Mouse (Mus musculus): Measurements from ENCODE around the gene H2-Q10. TPM values are rescaled to one million over a fixed set of nuclear protein-coding genes. Genes with fewer than 3 reads are reported as not detected.
"Not testable (repeated sequence)": the region's sequence is repeated elsewhere in the genome, so short reads cannot be mapped to it uniquely, and the experiment has no call there.

Gene H2-Q10
- polyA plus RNA-seq, 1 experiment from 2014 or later: 0.64 TPM

DNA sequence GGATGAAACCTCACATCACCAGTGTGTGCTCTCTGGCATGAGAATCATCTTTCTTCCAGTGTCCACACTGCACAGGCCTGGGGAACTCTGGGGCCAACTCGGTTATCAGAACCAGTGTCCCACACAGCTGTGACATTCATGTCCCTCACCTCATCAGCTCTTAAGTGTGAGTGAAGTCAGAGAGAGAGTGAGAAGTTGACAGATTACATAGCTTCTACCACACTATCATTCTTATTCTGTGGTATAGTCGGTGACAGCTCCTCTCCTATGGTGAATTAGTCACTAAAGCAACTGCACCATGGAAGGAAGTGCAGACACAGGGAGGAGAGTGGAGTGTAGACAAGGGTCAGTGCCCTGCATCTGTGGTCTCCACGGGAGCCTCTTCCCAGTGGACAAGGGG, 953 bp upstream of the H2-Q10 start:
- not testable (repeated sequence) for H3K9me3 ChIP-seq; H3K4me2 ChIP-seq; H3K27ac ChIP-seq; H3K36me3 ChIP-seq; H3K9ac ChIP-seq; H3K4me3 ChIP-seq; ATAC-seq (ENCODE audit: borderline replicate concordance, extremely low read depth, low FRiP score, low TSS enrichment)
- WGBS: 32% methylated on average over 3 of the region's 3 CpGs
- Histone ChIP-seq H3K4me1 (peaks cover 13% of the 10 kb centered on the region; the same call in 1 of the 2 replicates), H3K27me3 (peaks cover 33% of the 10 kb centered on the region)

DNA sequence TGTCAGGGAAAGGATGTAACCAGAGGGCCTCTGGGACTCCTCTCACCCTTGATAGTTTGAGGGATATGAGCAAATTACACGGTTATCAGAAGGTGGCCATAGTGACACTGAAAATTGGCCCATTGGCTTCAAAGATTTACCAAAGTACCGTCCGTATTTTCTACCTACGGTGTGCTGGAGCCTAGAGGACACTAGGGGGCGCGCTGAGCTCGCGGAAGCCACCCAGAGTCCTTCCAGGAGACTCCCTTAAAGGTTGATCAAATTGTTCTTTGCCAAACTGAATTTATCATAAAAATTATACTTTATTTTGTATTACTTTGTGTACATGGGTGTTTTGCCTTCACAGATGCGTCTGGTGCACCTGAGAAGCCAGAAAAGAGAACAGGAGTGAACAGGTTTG, 14.2 kb downstream of the H2-Q10 start:
- Histone ChIP-seq H3K4me3 (no peak overlapping the region), H3K9ac (no peak overlapping the region), H3K27ac (no peak overlapping the region), H3K36me3 (no peaks in the 10 kb centered on the region), H3K4me2 (no peak overlapping the region), H3K9me3 (no peaks in the 10 kb centered on the region), H3K27me3 (no peaks in the 10 kb centered on the region), H3K4me1 (0 out of 2 replicates have a peak, but pooled peaks cover 2% of the 10 kb centered on the region)
- ATAC-seq (ENCODE audit: borderline replicate concordance, extremely low read depth, low FRiP score, low TSS enrichment): no peak
- WGBS: under 1% methylated on average over 9 of the region's 9 CpGs

DNA sequence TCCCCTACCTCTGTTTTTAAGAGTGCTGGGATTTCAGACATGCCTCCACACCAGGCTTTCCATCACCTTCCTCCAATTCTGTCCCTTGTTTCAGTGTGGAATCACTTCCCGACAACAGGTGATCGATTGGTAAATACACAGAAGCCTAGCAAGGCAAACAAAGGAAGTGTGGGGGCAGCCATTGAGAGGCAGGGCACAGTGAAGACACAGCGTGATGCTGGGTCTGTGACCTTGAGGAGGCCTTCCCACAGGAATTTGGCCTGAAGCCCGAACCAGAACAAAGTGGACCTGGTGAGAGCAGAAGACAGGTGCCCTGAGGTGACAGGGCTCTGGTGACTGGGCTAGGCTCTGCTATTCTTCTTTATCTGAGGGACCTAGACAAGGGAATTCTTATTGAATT, 15.8 kb downstream of the H2-Q10 start:
- H3K27ac ChIP-seq: no peak overlapping the region

GRCm38 (mm10) chr17:35486726-35487125, 16.8 kb downstream of the H2-Q10 start:
- Histone ChIP-seq H3K4me1 (0 out of 2 replicates have a peak, but pooled peaks cover 2% of the 10 kb centered on the region), H3K9ac (no peak overlapping the region), H3K4me2 (no peak overlapping the region), H3K4me3 (no peak overlapping the region), H3K27ac (no peak overlapping the region), H3K36me3 (no peaks in the 10 kb centered on the region), H3K27me3 (no peaks in the 10 kb centered on the region), H3K9me3 (no peaks in the 10 kb centered on the region)
- no peak for ATAC-seq (ENCODE audit: borderline replicate concordance, extremely low read depth, low FRiP score, low TSS enrichment)
- WGBS: 36% methylated on average over 10 of the region's 10 CpGs

More for the DNA sequence above, 15.8 kb downstream of the H2-Q10 start:
- no peaks in the 10 kb centered on the region for H3K27me3 ChIP-seq
- 0 out of 2 replicates have a peak, but pooled peaks cover 2% of the 10 kb centered on the region for H3K4me1 ChIP-seq
- no peak overlapping the region for H3K9ac ChIP-seq
- 13% methylated on average over 4 of the region's 4 CpGs for WGBS
- H3K4me3 ChIP-seq: no peak overlapping the region
- no peak overlapping the region for H3K4me2 ChIP-seq
- H3K36me3 ChIP-seq: no peaks in the 10 kb centered on the region
- H3K9me3 ChIP-seq: no peaks in the 10 kb centered on the region
- ATAC-seq (ENCODE audit: borderline replicate concordance, extremely low read depth, low FRiP score, low TSS enrichment): no peak

DNA sequence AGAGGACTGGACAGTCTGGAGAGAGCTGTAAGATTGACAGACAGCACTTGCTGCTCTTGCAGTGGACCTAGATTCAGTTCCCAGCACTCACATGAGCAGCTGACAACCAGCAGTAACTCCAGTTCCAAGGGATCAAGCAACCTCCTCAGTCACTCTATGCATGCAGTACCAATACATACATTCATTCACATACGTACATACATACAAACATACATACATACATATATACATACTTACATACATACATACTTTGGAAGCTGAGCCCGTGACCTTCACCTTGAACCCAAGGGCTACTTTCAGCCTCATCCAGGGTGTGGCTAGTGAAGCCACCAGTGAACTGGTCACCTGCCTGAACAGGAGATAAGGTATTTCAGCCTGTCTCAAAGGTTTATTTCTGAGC, 18.2 kb downstream of the H2-Q10 start:
- no peak overlapping the region for H3K4me2 ChIP-seq
- no peak overlapping the region for H3K9ac ChIP-seq
- H3K27ac ChIP-seq: no peak overlapping the region
- 94% methylated on average over 2 of the region's 2 CpGs for WGBS
- H3K4me3 ChIP-seq: no peak overlapping the region
- 0 out of 2 replicates have a peak, but pooled peaks cover 2% of the 10 kb centered on the region for H3K4me1 ChIP-seq
- no peak for ATAC-seq (ENCODE audit: borderline replicate concordance, extremely low read depth, low FRiP score, low TSS enrichment)
- H3K9me3 ChIP-seq: no peaks in the 10 kb centered on the region
- no peaks in the 10 kb centered on the region for H3K27me3 ChIP-seq
- no peaks in the 10 kb centered on the region for H3K36me3 ChIP-seq

DNA sequence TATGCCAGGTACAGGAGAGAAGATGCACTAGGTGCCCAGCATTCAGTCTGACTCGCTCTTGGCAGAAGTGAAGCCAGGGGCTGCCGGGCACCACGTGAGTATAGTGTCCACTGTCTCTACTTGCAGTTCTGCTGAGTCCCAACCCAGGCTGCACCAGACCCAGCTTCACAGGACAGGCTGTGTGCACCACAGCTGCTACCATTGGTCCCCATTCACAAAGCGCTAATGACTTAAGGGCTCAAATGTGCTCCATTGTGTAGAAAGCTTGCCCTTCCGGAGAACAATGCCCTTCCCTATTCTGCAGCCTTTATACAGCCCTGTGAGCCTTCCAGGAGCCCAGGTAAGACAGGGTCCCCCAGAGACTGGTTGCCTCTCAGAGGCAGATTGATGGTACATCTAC, 20.4 kb downstream of the H2-Q10 start:
- H3K9ac ChIP-seq: no peak overlapping the region
- no peaks in the 10 kb centered on the region for H3K36me3 ChIP-seq
- 78% methylated on average over 5 of the region's 5 CpGs for WGBS
- H3K27me3 ChIP-seq: no peaks in the 10 kb centered on the region
- no peak for ATAC-seq (ENCODE audit: borderline replicate concordance, extremely low read depth, low FRiP score, low TSS enrichment)
- no peak overlapping the region for H3K27ac ChIP-seq
- H3K4me1 ChIP-seq: 0 out of 2 replicates have a peak, but pooled peaks cover 2% of the 10 kb centered on the region
- H3K4me3 ChIP-seq: no peak overlapping the region
- H3K4me2 ChIP-seq: no peak overlapping the region
- no peaks in the 10 kb centered on the region for H3K9me3 ChIP-seq

GRCm38 (mm10) chr17:35497124-35497523, 27.2 kb downstream of the H2-Q10 start:
- Histone ChIP-seq H3K27ac (no peak overlapping the region), H3K27me3 (no peaks in the 10 kb centered on the region), H3K36me3 (no peaks in the 10 kb centered on the region), H3K9ac (no peak overlapping the region), H3K9me3 (no peaks in the 10 kb centered on the region), H3K4me3 (no peak overlapping the region), H3K4me2 (no peak overlapping the region), H3K4me1 (no peaks in the 10 kb centered on the region)
- no peak for ATAC-seq (ENCODE audit: borderline replicate concordance, extremely low read depth, low FRiP score, low TSS enrichment)
- WGBS: 92% methylated on average over 7 of the region's 7 CpGs

- no peaks in the 10 kb centered on the region for H3K4me1 ChIP-seq
- no peaks in the 10 kb centered on the region for H3K36me3 ChIP-seq
- no peak overlapping the region for H3K9ac ChIP-seq
- H3K4me3 ChIP-seq: no peak overlapping the region
- peaks cover 11% of the 10 kb centered on the region for H3K27me3 ChIP-seq
- WGBS: 10% methylated on average over 6 of the region's 6 CpGs
- ATAC-seq (ENCODE audit: borderline replicate concordance, extremely low read depth, low FRiP score, low TSS enrichment): no peak
- no peak overlapping the region for H3K4me2 ChIP-seq
- H3K27ac ChIP-seq: no peak overlapping the region
- no peaks in the 10 kb centered on the region for H3K9me3 ChIP-seq
These were observed 32.3 kb downstream of the H2-Q10 start for GRCm38 (mm10) chr17:35502226-35502625.

DNA sequence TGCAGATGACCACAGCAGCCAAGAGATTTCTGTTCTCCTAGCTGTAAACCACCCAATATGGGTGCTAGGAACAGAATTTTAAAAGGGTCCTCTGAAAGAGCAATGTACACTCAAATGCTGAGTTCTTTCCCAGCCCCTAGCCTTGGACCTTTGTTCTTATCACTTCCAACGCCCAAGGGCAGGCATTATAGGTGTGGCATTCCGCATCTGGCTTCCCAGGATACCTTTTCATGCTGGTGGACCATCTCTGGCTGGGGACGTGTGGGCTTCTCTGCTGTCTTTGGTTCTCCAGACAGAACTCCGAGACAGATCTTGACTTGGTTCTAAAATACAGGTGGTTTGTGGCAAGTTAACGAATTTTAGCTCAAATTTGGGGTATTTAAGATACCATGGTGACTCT, 32.9 kb downstream of the H2-Q10 start:
- WGBS: 46% methylated on average over 5 of the region's 5 CpGs
- H3K4me1 ChIP-seq: no peaks in the 10 kb centered on the region
- no peaks in the 10 kb centered on the region for H3K9me3 ChIP-seq
- no peak for ATAC-seq (ENCODE audit: borderline replicate concordance, extremely low read depth, low FRiP score, low TSS enrichment)
- H3K4me3 ChIP-seq: no peak overlapping the region
- H3K4me2 ChIP-seq: no peak overlapping the region
- H3K9ac ChIP-seq: no peak overlapping the region
- H3K36me3 ChIP-seq: no peaks in the 10 kb centered on the region
- H3K27ac ChIP-seq: no peak overlapping the region
- H3K27me3 ChIP-seq: peaks cover 16% of the 10 kb centered on the region

GRCm38 (mm10) chr17:35503849-35504248, 34.0 kb downstream of the H2-Q10 start:
- Histone ChIP-seq H3K27me3 (peaks cover 19% of the 10 kb centered on the region), H3K4me1 (no peaks in the 10 kb centered on the region), H3K9me3 (no peaks in the 10 kb centered on the region), H3K9ac (no peak overlapping the region), H3K36me3 (no peaks in the 10 kb centered on the region), H3K4me3 (no peak overlapping the region), H3K4me2 (no peak overlapping the region), H3K27ac (no peak overlapping the region)
- no peak for ATAC-seq (ENCODE audit: borderline replicate concordance, extremely low read depth, low FRiP score, low TSS enrichment)
- 38% methylated on average over 5 of the region's 5 CpGs for WGBS

- peaks cover 22% of the 10 kb centered on the region for H3K27me3 ChIP-seq
- no peak overlapping the region for H3K4me2 ChIP-seq
- no peak overlapping the region for H3K4me3 ChIP-seq
- H3K27ac ChIP-seq: no peak overlapping the region
- H3K9me3 ChIP-seq: no peaks in the 10 kb centered on the region
- ATAC-seq (ENCODE audit: borderline replicate concordance, extremely low read depth, low FRiP score, low TSS enrichment): no peak
- H3K9ac ChIP-seq: no peak overlapping the region
- 31% methylated on average over 8 of the region's 8 CpGs for WGBS
- peaks cover 7% of the 10 kb centered on the region; the same call in 1 of the 2 replicates for H3K4me1 ChIP-seq
- no peaks in the 10 kb centered on the region for H3K36me3 ChIP-seq
These were observed 35.0 kb downstream of the H2-Q10 start for GRCm38 (mm10) chr17:35504628-35505481.

DNA sequence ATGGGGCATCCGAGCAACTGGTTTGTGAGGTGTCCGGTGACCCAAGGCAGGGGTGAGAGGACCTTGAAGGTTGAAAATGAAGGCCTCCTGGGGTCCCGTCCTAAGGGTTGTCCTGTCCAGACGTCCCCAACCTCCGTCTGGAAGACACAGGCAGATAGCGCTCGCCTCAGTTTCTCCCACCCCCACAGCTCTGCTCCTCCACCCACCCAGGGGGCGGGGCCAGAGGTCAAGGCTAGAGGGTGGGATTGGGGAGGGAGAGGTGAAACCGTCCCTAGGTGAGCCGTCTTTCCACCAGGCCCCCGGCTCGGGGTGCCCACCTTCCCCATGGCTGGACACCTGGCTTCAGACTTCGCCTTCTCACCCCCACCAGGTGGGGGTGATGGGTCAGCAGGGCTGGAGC, 35.9 kb downstream of the H2-Q10 start, which contains the start of gene Pou5f1:
Gene Pou5f1 (plus strand): TSS at position 243 of the 400 bp plus-strand sequence.
- Histone ChIP-seq H3K4me3 (no peak within 1 kb of the TSS), H3K27me3 (peaks cover 22% of the 10 kb centered on the region)
- whole genome bisulfite sequencing: 61% methylated on average over 13 of the region's 13 CpGs

More for the DNA sequence above, 35.9 kb downstream of the H2-Q10 start, which contains the start of gene Pou5f1:
- Histone ChIP-seq H3K4me1 (peaks cover 7% of the 10 kb centered on the region; the same call in 1 of the 2 replicates), H3K36me3 (no peaks in the 10 kb centered on the region), H3K9me3 (no peaks in the 10 kb centered on the region), H3K27ac (no peak within 1 kb of the TSS), H3K9ac (no peak within 1 kb of the TSS), H3K4me2 (no peak within 1 kb of the TSS)
- peak; percentile 8; the same call in 1 of the 2 replicates for ATAC-seq (ENCODE audit: borderline replicate concordance, extremely low read depth, low FRiP score, low TSS enrichment)

All from lung, embryonic 15.5 days (tissue).